Mouse (Mus musculus) telencephalon, adult 2 months (tissue): ENCODE results near the gene Nalcn.
"Not testable (repeated sequence)": the region's sequence is repeated elsewhere in the genome, so short reads cannot be mapped to it uniquely, and the experiment has no call there.

Experiments used
- DNase-seq: peaks from one replicate; pipeline ENCODE4 v3.0.0-alpha.2; 2011; ENCODE audit warnings: low read depth, low spot score

The Nalcn gene

GRCm38 (mm10) chr14:123626501-123627179 lies at the start of gene Nalcn:
TSS of gene Nalcn (minus strand) at chr14:123627144.
- peak; percentile 54 for DNase-seq

DNA sequence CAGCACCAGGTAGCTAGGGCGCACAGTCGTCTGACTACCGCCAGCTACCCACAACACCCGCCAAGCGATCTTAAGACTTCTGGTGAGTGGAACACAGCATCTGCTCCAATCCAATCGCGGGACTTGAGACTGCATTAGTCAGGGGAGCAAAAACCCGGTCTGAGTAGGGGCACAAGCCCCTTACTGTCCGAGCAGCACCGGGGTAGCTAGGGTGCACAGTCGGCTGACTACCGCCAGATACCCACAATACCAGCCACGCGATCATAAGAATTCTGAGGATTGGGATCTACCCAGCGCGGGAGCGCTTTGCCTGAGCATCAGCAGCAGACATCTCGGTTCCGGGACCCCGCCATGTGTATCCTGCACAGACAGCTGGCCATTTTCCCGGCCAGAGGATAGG lies 44.1 kb upstream of the Nalcn start:
- not testable (repeated sequence) for DNase-seq

- DNase-seq: peak; percentile 16
These were observed 37.5 kb upstream of the Nalcn start for GRCm38 (mm10) chr14:123664451-123664850.

GRCm38 (mm10) chr14:123663206-123663605 lies 36.3 kb upstream of the Nalcn start:
- no peak for DNase-seq

DNA sequence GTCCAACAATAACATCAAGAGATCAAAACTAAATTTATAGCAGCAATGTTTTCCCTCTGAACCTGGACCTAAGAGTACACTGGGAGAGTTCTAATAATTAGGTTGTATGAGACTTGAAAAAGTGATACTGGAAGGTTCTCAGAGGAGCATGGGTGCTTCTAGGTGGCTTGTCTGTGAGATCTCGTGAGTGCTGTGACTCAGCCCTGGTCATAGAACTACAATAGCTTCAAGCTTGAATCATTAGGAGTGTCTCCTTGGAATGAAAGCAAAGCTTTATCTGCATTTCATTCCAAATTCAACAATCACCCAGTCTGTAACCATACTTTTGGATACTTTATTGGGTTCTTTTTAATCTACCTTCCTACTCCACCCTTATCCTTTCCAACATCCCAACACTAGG lies 35.4 kb upstream of the Nalcn start:
- DNase-seq: no peak

DNA sequence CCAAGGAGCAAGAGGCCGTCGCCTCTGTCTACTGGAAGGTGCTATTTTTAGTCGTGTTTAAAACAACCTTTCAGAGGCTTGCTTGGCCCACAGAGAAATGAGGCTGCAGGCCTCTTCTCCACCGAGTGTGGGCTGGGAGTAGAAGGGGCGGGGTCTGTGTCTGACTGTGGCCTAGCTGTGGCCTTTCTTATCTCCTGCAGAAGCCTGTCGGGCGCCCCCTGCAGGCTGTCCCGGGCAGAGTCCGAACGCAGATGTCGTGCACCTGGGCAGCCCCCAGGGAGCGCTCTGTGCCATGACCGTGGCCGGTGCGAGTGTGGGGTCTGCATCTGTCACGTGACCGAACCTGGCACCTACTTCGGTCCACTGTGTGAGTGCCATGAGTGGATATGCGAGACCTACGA lies 34.1 kb upstream of the Nalcn start:
- DNase-seq: peak; percentile 9

DNA sequence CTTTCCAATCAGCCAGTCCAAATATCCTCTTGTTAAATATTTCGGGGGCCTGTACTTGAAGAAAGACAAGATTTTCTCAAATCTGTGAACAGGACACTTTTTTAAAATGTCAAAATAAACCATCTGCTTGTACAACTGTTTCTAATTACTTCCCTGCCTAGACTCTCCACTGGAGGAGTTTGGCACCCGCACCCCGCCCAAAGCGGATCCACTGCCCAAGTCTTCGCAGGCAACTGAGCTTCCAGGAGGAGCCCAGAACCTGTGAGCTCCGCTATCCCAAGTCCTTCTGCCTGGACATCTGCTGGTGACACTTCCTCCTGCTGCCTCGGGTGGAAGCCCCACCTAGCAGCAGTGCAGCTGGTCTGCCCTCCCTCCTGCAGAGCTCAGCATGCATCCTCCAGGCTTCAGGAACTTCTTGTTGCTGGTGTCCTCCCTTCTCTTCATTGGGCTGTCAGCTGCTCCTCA lies 33.0 kb upstream of the Nalcn start, which contains the start of gene Itgbl1:
Gene Itgbl1 (plus strand): TSS at position 51 of the 465 bp plus-strand sequence.
- DNase-seq: peak; percentile 38

DNA sequence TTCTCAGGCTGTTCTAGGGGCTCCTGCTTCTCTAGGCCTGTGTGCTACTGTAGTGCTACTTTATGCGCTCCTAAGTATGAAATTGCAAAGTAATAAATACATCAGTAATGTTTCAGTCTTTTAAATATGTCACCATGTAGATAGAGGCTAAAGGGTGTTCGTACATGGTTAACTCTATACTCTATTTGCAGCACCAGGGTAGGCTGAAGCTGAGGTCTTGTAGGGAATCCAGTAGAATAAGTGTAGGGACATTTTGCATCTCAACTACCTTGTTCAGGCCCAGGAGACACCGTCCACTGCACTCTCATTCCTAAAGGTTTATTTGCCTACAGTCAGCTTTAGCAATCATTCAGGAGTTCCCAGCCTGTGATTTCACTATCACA lies 227 bp upstream of the Nalcn start:
- DNase-seq: peak; percentile 16

DNA sequence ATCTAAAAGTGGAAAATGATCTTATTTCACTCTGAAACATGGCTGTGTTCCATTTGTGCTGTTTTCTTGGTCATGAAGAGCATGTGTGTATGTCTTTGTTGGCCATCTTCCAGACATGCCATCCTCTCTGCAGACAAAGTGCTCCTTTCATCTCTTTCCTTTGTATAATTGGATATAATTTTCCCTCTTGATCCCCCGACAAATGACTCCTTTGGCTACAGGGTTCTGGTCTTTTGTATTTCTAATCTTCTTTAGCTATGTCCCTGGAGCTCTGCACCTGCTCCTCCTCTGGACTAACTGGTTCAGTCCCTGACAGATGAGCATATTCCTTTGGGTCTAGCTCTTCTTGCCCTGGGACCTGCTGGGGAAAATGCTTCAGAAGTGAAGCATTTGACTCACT lies 4.0 kb downstream of the Nalcn start:
- DNase-seq: peak; percentile 23

GRCm38 (mm10) chr14:123595265-123595664 lies 31.7 kb downstream of the Nalcn start:
- no peak for DNase-seq

GRCm38 (mm10) chr14:123587412-123587811 lies 39.5 kb downstream of the Nalcn start:
- DNase-seq: no peak

- no peak for DNase-seq
These were observed 44.5 kb downstream of the Nalcn start for GRCm38 (mm10) chr14:123582433-123582832.

DNA sequence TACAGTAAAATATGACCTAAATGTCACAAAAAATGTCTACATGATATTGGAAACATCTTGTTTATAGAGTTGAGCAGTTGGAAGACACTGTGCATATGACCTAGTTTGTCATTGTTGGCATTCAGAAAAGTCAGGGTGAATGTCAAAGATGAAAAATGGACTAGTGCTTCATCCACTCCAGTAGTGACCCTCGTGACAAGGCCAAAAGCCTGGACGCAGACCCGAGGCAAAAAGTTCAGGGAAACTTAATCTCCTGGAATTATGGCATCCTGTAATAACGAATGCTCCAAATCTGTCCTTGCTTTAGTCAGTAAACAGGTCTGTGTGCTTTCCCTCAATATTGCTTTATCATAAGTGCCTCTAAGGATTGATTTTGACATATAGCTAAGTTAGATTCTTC lies 51.6 kb downstream of the Nalcn start:
- no peak for DNase-seq

DNA sequence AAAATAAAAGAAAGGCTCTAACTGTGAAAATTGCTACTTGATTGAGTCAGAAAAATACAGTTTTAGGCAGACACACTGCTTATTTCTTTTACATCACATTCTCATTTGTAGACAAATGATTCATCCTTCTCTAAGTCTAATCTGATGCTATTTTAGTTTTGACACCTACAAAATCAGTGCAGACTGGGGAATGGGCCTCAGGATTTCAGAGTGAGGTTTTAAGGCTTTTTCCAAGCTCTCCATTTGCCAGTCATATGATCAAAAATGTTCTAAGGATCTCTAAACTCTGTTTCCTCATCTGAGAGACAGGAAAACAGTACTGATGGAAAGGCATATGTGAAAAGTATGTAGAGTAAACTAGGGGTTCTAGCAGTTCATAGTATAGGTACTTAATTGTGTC lies 52.0 kb downstream of the Nalcn start:
- no peak for DNase-seq

DNA sequence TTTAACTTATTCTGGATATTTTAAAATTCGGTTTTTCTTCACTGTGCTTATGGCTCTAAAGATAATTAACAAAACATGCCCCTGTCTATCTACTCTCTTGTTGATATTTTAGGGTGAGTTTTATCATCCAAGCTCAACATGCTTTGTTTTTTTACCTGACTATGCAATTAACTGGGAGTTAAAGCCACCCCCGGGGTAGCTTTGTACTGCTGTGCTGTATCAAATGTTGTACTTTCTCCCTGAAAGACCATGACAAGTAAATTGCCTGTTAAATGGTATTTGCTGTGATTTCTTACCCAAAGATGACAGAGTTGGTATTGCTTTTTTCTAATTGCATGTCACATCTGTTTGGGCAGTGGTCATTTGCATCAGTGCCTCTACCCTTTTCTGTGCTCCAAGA lies 60.3 kb downstream of the Nalcn start:
- no peak for DNase-seq

GRCm38 (mm10) chr14:123555533-123555932 lies 71.4 kb downstream of the Nalcn start:
- DNase-seq: no peak

DNA sequence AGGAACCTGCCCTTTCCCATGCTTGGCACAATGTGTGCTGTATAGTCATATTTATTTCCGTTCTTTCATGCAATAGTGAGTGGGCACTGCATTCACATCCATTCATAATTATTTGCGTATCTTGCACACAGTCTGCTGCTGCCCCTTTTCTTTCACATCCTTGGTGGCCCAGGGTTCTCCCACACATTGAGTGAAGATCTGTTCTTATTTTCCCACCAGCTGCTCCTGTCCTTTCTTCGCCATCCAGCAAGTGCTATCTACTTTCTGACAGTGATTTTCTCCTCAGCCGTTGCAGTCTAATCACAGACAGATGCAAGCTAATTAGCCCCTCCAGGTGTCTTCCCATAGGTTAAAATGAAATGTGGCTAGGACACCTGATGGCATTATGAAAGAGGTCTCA lies 72.0 kb downstream of the Nalcn start:
- DNase-seq: no peak

DNA sequence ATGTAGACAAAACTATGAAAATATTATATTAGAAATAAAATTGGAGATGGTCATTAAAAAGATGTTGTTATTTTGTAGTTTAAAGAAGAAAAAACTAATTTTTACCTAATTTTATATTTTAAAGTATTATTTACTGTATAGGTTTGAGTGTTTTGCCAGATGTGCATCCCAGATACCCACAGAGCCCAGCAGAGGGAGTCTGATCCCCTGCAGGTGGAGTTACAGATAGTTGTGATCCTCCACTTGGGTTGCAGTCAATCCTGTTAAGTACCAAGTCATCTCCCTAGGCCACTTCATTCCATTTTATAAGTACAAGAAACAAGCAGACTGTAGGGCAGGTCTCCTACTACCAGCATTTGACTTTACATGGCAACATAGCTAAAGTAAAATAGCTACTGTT lies 84.6 kb downstream of the Nalcn start:
- no peak for DNase-seq

GRCm38 (mm10) chr14:123535636-123536035 lies 91.3 kb downstream of the Nalcn start:
- DNase-seq: no peak

DNA sequence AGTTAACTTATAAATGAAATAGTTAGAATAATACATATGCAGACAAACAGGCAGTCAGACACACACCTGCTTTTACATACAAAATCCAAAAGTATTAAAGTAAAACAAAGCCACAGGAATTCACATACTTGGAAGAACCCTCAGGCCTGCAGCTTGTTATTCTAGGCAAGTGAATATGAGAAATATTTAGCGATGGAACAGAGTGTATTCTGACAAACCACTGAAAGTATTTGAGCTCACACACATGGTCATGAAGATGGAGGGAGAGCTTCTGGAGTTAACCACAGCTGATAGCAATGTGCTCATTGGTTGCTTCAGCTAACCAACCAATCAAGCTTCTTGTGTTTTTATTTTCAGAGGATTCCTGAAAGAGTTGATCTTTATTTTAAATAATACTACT lies 93.9 kb downstream of the Nalcn start:
- DNase-seq: no peak

- no peak for DNase-seq
These were observed 95.7 kb downstream of the Nalcn start for GRCm38 (mm10) chr14:123531271-123531670.

GRCm38 (mm10) chr14:123529143-123529542 lies 97.8 kb downstream of the Nalcn start:
- DNase-seq: no peak

DNA sequence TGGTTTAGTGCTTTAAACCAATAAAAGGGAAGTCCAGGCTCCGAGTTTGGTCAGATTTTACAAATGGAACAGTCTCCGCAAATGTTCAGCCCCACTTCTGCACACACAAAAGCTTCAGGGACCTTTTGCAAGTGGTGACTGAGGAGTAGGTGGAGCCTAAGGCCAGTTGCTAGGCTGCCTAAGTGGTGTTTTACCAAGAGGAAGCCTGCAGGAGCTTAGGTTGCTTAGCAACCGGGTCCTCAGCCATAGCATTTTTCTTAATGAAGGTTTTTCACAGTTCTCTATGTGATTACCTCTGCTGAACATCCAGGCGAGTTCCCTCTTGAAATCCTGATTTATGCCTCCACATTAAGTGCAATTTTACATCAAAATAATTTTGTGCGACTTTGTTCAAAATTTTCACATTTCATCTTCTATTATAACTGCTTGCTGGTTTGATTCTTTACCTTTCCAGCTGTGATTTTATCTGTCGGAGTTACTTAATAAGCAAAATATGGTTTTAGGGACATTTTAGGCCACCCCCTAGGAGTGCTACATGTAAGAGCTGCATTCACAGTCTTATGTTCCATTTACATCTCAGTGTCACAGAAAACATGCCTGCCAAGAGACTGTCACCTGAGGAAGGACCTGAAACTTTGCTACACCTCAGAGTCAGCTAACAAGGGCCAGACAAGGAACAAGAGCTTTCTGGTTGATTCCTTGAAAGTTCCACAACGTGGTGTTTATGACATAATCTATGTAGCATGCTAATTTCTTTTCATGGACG lies 113.4 kb downstream of the Nalcn start:
- peak; percentile 81 for DNase-seq
